Mouse (Mus musculus) liver (tissue): Measurements from ENCODE around the gene Mdm2.
A peak's percentile ranks its signal among the peaks of the same experiment; 100 is the strongest.
"Not testable (repeated sequence)": the region's sequence is repeated elsewhere in the genome, so short reads cannot be mapped to it uniquely, and the experiment has no call there.

Source experiments
- DNase-seq: peaks from one replicate; pipeline ENCODE4 v3.0.0-alpha.2; 2020; ENCODE audit warnings: mixed read lengths

Mdm2 gene

DNA sequence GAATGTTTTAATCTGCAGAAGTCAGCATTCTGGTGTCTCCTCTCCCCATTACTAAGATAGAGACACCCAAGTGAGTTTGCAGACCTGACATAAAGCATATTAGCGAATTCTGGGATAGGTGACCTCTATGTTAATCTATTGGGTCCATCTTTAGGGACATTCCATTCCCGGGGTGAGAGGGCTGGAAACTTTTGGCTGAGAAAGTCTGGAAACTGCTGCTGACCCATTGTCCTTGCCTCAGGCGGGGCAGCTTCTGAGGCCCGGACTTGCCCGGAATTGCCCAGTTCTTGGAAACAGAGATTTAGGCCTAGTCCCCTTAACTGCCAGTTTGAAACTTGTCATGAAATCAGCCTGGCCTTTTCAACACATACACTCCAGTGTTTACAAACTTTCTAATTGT lies 850 bp upstream of the Mdm2 start:
- DNase-seq, result no peak

DNA sequence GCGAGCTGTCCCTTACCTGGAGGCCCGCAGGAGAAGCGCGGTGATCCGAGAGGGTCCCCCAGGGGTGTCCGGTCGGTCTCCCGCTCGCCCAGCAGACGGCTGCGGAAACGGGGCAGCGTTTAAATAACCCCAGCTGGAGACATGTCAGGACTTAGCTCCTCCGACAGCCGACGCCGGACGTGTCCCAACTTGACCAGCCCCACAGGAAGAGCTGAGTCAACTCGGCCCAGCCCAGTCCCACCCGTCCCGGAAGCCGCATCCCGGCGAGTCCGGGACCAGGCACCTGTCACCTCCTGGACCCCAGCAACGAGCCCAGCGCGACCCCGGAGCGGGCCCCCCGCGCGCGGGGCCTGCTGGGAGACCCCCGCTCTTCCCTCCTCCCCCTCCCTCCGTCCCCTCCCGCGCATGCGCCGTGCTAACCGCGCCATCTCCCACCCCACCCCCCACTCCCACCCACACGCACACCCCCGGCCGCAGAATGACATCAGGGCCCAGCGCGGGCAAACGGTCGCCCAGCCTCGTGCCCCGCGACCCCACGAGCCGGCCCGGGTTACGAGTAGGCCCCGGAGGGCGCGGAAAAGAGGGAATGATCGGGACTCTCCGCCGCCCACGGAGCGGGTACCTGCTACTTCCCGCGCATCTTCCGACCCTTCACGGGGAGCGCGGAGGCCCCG lies 491 bp downstream of the Mdm2 start:
- peak; percentile 84 for DNase-seq

DNA sequence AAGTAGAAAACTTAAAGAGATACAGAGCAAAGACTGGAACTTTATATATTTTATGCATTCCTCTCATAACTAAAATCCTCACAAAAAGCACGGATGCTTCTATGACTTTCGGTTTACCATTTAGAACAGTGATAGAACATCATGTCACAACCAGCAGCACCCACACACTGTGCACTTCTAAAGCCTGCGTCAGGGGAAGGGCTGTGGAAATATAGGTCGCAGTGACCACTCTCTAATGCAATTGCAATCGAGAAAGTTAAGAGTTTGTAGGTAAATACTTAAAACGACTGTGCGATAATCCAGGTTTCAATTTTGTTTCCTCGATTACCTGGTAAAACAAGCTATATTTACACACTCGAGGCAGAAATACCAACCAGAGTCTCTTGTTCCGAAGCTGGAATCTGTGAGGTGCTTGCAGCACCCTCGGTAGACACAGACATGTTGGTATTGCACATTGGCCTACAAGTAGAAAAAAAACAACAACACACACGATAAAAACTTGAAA lies 1.2 kb downstream of the Mdm2 start:
- no peak for DNase-seq

DNA sequence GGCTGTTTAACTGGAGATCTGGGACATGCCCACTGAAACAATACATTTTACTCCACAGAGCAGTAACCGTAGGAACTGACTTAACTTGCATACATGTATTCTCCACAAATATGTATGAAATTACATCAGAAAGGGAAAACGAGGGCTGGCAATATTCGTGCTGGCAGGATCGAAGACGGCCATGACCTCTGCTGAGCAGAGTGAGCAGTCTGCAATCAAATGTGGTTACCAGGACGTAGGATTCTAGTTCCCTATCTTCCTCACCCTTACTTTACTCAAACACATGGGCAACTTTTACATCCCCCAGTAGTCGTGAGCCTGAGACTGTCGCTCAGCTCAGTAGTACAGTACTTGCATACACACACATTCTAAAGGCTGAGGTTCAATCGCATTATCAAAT lies 1.7 kb downstream of the Mdm2 start:
- no peak for DNase-seq

DNA sequence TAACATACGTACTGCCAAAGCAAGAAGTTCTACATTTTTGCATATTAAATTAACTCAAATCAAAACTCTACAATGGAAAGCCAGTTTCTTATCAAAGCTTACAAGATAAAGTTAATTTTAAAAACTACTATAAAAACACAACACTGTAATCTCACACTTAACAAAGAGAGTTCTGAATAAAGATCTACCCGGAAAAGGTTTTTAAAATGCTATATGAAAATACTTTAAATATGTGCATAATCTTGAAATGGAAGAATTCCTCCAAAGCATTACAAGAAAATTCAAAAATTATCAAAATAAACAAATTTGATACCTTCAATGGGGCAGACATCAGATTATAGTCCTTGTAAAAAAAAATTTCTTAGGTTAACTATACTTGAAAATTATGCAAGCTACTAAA lies 2.2 kb downstream of the Mdm2 start:
- no peak for DNase-seq

DNA sequence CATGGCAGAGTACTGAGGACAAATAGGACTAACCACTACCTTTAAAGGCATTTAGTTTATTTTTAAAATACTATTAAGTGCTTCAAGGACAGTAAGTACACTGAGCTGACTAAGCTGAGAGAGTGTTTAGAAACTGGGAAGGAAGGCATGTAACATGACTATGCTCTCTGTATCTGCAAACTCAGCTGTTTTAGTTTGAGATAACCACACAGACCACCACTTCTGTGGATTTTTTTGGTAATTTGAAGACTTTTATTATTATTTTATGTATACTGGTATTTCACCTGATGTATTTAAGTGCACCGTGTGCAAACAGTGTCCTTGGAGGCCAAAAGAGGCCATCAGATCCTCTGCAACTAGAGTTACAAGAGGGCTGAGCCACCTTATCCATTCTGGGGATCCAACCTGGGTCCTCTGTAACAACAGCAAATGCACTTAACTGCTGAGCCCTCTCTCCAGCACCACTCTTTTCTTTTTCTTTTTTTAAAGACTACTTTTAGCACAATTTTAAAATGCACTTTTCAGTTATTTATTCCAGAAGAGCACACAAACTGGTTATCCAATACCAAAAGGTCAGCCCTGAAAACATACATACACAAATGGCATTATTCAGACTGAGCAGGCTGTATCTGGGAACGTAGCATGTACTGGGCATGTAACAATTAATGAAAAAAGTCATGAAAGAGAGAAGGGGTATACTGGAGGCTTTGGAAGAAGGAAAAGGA lies 3.3 kb downstream of the Mdm2 start:
- no peak for DNase-seq

DNA sequence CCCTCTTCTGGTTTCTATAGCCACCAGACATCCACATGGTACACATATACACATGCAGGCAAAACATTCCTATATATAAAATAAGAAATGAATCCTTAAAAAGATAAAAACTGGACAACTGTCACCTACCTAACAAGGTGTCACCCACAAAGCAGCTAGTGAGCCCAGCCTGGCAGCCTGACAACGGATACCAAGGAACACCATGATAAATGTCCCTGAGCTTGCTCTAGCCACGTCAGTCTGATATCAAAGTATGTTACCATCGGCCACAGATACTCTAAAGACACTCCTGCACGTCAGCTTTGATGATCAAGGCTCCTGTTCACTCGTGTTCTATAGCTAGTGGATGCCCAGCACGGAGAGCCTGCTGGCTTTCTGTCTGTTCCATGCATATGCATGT lies 4.1 kb downstream of the Mdm2 start:
- no peak for DNase-seq

DNA sequence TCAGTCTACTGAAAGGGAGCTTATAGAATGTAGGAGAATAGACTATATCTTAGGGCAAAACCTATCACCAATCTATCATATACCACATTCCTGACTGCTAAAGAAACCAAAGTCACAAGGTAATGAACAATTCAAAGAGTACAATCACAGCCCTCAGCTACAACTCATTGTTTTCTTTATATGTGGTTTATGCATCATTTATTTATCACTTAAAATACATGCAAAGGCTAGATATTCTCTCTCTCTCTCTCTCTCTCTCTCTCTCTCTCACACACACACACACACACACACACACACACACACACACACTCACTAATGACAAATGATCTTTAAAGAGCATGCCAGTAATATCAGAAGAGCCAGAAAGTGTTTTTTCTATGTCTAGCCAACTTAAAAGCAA lies 4.8 kb downstream of the Mdm2 start:
- no peak for DNase-seq

DNA sequence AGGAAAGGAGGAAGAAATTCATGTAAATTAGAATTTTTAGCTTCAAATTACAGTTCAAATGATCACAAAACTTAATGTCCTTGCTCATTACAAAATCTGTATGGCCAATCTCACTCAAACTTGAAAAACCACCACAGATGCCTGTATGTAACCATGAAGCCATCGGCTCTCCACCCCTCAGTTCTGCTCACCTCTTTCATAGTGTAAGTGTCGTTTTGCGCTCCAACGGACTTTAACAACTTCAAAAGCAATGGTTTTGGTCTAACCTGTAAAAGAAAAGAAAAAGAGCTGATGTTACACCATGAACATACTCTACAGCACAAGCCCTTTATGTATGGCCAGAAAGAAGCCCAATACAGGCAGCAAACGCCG lies 5.6 kb downstream of the Mdm2 start:
- no peak for DNase-seq

DNA sequence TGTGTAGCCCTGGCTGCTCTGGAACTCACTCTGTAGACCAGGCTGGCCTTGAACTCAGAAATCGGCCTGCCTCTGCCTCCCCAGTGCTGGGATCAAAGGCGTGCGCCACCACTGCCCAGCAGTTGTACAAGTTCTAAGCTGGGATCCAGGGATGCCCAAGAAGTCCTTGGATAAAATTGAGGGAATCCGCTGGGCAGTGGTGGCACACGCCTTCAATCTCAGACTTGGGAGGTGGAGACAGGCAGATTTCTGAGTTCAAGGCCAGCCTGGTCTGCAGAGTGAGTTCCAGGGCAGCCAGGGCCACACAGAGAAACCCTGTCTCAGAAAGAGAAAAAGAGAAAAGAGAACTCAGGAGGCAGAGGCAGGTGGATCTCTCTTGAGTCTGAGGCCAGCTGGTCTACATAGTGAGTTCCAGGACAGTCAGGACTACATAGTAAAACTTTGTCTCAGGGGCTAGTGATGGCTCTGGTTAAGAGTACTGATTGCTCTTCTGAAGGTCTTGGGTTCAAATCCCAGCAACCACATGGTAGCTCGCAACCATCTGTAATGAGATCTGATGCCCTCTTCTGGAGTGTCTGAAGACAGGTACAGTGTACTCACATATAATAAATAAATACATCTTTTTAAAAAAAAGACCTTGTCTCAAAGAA lies 6.1 kb downstream of the Mdm2 start:
- not testable (repeated sequence) for DNase-seq

DNA sequence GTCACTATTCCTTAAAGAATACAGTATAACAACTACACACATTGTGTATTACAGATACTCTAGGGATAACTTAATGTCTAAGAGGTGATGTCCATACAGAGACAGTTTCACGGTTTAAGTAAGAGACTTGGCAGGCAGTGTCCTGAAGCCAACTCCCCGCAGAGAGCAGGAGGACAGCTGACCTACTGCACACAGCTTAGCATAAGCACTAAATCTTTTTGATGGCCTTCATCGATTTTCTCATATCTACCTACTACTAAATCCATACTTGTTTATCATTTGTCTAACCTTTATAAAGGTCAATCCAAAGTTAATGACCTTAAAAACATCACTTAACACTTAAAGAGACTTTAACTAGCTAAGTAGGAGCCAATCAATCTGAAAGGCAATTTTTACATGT lies 7.1 kb downstream of the Mdm2 start:
- no peak for DNase-seq

DNA sequence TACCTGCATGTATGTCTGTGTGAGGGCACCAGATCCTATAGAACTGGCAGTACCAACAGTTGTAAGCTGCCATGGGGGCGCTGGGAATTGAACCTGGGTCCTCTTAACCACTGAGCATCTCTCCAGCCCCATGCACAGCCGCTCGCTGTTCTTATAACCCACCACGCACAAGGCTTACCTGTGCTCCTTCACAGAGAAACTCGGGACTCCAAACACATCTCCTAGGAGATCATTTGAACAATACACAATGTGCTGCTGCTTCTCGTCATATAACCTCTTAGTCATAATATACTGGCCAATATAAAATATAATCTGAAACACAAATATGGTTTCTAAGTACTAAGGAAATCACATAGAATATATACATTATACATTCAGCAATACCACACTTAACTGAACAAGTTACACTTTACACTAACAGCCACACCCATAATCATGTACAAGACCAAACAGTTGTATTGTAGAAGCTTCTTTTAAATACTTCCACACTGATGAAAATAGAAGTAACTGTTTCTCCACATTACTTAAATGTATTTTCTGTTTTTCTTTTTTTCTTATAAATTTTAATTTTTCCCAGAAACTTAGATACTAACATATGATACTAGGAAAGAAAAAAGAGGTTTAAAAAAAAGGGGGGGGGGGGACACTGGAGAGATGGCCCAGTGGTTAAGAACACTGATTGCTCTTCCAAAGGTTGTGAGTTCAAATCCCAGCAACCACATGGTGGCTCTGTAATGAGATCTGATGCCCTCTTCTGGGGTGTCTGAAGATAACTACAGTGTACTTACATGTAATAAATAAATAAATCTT lies 8.3 kb downstream of the Mdm2 start:
- DNase-seq, result no peak

DNA sequence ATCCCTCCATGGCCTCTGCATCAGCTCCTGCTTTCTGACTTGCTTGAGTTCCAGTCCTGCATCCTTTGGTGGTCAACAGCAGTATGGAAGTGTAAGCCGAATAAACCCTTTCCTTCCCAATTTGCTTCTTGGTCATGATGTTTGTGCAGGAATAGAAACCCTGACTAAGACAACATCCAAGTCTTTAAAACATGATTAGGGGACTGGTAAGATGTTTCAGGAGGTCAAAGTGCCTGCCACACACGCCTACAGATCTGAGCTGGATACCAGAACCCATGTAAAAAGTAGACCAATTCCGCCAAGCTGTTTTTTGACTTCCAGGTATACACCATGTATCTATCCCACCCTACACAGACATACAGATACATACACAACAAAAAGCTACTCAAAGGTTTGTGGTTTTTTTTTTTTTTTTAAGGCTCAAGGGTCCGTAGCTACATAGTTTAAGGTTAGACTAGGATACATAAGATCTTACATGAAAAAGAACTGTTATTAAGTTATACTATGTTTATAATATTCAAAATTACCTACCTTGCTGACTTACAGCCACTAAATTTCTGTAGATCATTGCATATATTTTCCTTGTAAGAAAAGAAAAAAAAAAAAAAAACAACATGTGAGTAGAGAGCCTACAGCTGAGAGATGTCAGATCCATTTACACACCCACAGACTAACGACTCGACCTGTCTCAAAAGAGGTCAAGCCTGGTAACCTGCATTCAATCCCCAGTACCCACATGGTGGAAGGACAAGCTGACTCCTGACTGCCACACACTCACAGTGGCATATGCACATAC lies 9.3 kb downstream of the Mdm2 start:
- no peak for DNase-seq

DNA sequence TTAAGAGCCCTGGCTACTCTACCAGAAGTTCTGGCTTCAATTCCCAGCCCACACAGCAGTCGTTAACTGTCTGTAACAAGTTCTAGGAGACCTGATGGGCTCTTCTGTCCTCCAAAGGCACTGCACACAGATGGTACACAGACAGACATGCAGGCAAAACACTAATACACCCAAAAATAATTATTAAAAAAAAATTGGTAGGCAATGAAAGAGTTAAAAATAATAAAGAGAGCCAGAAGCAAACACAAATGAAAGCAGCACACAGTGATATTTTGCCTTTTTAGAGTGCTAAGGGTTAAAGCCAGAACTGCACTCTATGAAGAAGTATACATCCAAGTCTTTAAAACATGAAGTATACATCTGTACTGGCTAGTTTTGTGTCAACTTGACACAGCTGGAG lies 10.1 kb downstream of the Mdm2 start:
- DNase-seq, result no peak

DNA sequence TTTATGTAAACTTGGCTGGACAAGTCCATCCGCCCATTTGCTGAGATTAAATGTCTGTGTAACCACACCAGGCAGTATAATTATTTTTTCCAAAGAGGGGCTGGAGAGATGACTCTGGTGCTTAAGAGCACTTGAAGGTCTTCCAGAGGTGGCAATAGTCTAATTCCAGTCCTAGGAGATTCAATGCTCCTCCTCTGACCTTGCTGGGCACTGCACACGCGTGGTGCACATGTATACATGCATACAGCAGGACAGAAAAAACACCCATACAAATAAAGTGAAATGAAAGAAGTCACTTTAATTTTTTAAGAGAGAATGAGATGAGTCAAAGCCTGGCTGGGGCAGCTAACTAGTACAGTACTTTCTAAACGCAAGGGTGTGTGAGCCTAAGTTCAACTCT lies 10.6 kb downstream of the Mdm2 start:
- DNase-seq, result no peak

DNA sequence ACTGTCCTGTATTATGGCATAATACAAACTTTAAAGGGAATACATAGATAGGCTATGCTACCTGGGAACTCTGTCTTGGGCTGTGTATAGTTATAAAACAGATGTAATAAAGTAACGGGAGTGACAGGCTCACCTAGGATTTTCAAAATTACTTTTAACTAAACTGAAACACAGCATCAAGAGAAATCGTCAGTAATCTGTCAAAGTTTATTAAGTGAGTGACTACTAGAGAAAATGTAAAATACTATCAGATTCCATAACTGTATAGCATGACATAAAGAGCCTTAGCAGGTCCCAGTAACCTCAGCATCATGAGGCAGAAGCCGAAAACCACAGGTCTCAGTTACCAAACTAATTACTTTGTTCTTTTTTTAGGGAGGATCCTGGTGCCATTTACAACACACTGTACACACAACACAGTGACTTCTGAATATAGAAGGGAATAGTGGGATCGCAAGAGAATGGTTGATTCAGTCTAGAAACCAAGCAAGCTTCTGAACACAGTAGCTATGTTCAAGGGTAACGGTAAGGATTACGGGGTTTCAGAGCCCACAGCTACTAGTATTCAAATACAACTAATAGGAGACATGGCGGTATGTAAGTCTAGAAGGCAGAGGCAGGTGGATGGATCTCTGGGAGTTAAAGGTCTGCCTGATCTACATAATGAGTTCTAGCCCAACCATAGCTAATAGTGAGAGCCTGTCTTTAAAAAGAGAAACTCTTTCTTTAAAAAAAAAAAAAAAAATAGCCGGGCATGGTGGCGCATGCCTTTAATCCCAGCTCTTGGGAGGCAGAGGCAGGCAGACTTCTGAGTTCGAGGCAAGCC lies 12.0 kb downstream of the Mdm2 start:
- no peak for DNase-seq

DNA sequence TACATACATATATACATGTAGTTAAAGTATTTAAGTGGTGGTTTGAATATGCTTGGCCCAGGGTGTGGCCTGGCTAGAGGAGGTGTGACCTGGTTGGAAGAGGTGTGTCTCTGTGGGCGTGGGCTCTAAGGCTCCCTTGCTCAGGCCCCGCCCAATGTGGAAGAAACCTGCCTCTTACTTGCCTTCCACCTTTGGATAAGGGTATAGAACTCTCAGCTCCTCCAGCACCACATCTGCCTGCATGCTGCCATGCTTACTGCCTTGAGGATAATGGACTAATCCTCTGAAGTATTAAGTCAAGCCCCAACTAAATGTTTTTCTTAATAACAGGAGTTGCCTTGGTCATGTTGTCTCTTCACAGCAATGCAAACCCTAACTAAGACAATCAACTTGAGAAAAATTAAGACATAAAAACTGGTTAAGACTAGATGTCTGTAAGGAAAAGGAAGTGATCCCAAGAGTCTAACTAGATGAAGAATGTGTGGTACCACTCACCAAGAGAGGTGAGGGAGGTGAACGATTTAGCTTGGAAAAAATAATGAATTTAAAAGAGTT lies 12.9 kb downstream of the Mdm2 start:
- no peak for DNase-seq

DNA sequence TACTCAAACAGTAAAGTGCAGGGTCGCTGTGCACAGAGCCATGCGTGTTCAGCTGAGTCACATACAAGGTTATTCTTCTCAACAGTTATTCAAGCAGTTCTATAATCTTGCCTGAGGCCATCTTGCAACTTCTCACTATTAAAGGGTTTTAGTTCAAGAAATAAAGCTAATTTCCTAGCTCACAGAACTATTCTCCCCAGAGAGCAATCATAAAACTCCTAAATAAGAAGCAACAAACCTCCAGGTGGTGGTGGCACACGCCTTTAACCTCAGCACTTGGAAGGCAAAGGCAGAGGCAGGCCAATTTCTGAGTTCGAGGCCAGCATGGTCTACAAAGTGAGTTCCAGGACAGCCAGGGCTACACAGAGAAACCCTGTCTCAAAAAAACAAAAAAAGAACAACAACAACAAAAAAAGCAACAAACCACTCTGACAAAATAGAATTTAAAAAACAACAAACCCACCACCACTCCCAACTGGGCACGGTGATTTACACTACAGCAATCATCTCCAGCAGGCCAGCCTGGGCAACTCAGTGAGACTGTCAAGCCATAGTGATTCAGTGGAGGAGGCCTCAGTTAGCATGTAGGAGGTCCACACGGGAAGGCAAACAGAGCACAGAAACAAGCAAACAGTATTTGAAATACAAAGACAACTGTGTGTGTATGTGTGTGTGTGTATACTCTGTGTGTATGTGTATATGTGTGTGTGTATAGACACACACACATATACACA lies 13.6 kb downstream of the Mdm2 start:
- no peak for DNase-seq

DNA sequence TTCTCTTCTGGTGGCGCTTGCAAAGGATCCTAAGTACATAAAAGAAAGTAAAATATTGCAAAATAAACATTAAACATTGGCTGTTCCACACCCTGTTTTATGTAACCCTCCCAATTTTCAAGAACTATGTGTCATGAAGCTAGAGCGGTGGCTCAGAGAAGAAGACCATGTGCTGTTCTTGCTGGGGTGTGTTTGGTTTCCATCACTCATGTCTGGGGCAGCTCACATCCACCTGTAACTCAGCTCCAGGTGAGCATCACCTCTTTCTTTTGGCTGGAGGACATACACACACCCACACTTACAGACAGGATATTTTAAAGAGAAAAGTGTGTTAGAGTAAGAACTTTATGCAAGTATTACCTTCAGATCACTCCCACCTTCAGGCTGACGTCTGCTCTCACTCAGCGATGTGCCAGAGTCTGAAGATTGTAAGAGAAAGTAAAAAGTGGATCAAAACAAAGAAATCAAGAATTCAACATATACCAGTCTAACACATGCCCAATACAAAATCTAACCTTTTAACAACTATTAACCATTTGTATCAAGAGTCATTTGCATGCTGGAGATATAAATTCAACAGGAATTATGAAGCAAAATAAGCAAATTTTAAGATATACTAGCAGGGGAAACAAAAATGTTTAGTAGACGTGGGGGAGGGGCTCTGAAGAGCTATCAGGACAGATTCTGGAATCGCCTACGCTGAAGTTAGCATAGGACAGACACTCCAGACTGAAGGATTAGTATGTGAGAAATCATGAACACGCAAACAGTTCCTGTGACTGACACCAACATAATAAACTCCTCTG lies 14.3 kb downstream of the Mdm2 start:
- DNase-seq, result no peak

DNA sequence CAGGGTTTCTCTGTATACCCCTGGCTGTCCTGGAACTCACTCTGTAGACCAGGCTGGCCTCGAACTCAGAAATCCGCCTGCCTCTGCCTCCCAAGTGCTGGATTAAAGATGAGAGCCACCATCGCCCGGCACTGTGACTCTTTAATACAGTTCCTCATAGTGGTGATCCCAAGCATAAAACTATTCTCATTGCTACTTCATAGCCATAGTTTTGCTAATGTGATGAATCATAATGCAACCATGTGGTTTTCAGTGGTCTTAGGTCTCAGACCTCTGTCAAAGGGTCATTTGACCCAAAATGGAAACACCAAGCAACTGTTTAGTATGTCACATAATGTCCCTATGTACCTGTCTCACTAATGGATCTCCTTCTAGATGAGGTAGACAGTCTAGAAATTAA lies 15.0 kb downstream of the Mdm2 start:
- no peak for DNase-seq
